Mouse (Mus musculus): ENCODE results near the gene Fcgrt.

Gene Fcgrt

GRCm38 (mm10) chr7:45083300-45083890 lies 20.3 kb downstream of the Fcgrt start:
- no peak for DNase-seq (ENCODE audit: low read depth, low spot score)

GRCm38 (mm10) chr7:45082401-45083299 lies 21.0 kb downstream of the Fcgrt start:
- no peak for DNase-seq (ENCODE audit: low read depth, low spot score)

- no peak for DNase-seq (ENCODE audit: low read depth, low spot score)
These were observed 22.6 kb downstream of the Fcgrt start for GRCm38 (mm10) chr7:45081016-45081415.

GRCm38 (mm10) chr7:45079856-45080255 lies 23.8 kb downstream of the Fcgrt start:
- DNase-seq (ENCODE audit: low read depth, low spot score), result peak; percentile 59

GRCm38 (mm10) chr7:45078513-45078912 lies 25.1 kb downstream of the Fcgrt start:
- DNase-seq (ENCODE audit: low read depth, low spot score), result no peak

GRCm38 (mm10) chr7:45077829-45078228 lies 25.8 kb downstream of the Fcgrt start:
- DNase-seq (ENCODE audit: low read depth, low spot score), result no peak

- no peak for DNase-seq (ENCODE audit: low read depth, low spot score)
These were observed 26.3 kb downstream of the Fcgrt start for GRCm38 (mm10) chr7:45077322-45077721.

GRCm38 (mm10) chr7:45076501-45076900 lies 27.1 kb downstream of the Fcgrt start:
- no peak for DNase-seq (ENCODE audit: low read depth, low spot score)

- DNase-seq (ENCODE audit: low read depth, low spot score), result no peak
These were observed 28.2 kb downstream of the Fcgrt start for GRCm38 (mm10) chr7:45075405-45075804.

GRCm38 (mm10) chr7:45073949-45074348 lies 29.7 kb downstream of the Fcgrt start:
- no peak for DNase-seq (ENCODE audit: low read depth, low spot score)

GRCm38 (mm10) chr7:45073171-45073707 lies 30.4 kb downstream of the Fcgrt start:
- DNase-seq (ENCODE audit: low read depth, low spot score), result no peak

GRCm38 (mm10) chr7:45072230-45072629 lies 31.4 kb downstream of the Fcgrt start:
- DNase-seq (ENCODE audit: low read depth, low spot score), result no peak

GRCm38 (mm10) chr7:45069671-45070070 lies 34.0 kb downstream of the Fcgrt start:
- DNase-seq (ENCODE audit: low read depth, low spot score), result no peak

GRCm38 (mm10) chr7:45068000-45068318 lies 35.7 kb downstream of the Fcgrt start:
- DNase-seq (ENCODE audit: low read depth, low spot score), result no peak

- no peak for DNase-seq (ENCODE audit: low read depth, low spot score)
These were observed 36.3 kb downstream of the Fcgrt start for GRCm38 (mm10) chr7:45067190-45067999.

- peak; percentile 99 for DNase-seq (ENCODE audit: low read depth, low spot score)
These were observed 41.3 kb downstream of the Fcgrt start, which contains the start of the genes Nosip and Prrg2 for GRCm38 (mm10) chr7:45062239-45062835. Gene Nosip (plus strand): TSS chr7:45062429. Gene Prrg2 (minus strand): TSS chr7:45062677.

- DNase-seq (ENCODE audit: low read depth, low spot score), result no peak
These were observed 42.0 kb downstream of the Fcgrt start for GRCm38 (mm10) chr7:45061532-45062075.

GRCm38 (mm10) chr7:45060632-45061122 lies 43.0 kb downstream of the Fcgrt start:
- no peak for DNase-seq (ENCODE audit: low read depth, low spot score)

- DNase-seq (ENCODE audit: low read depth, low spot score), result no peak
These were observed 44.8 kb downstream of the Fcgrt start for GRCm38 (mm10) chr7:45058607-45059571.

GRCm38 (mm10) chr7:45056972-45057348 lies 46.7 kb downstream of the Fcgrt start:
- DNase-seq (ENCODE audit: low read depth, low spot score), result no peak

Measured in telencephalon, adult 2 months (tissue).